Mouse (Mus musculus): ENCODE data around the gene Med27. TPM values are rescaled to one million over a fixed set of nuclear protein-coding genes. Genes with fewer than 3 reads are reported as not detected.
A peak's percentile ranks its signal among the peaks of the same experiment; 100 is the strongest.

Med27 gene
- polyA plus RNA-seq, 1 experiment from 2014 or later: 13.0 TPM

DNA sequence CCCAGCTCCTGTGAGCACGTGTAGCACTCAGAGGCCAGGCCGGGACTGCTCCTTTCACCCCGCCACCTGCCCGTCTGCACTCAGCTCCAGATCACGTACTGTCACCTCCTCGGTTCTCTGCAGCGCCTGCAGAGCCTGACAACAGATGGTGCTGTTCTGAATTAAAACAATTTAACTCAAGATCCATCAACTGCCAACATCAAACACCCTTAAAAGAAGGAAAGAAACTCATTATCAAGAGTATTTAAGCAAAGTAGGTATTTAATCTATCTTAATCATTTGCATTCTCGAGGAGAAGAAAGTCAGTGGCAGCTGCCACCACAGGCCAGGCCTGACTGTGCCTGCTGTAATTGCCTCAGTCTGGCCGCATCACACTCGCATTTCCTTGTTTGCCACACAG lies 38.8 kb downstream of the Med27 start:
- WGBS (ENCODE audit: insufficient replicate concordance): 78% methylated on average over 10 of the region's 10 CpGs
- no peak overlapping the region for H3K4me3 ChIP-seq (ENCODE audit: low read depth, low read length)
- ATAC-seq (no peak), DNase-seq (no peak)
- H3K9me3 ChIP-seq (ENCODE audit: low read length): no peaks in the 10 kb centered on the region
- no peak overlapping the region for H3K4me2 ChIP-seq (ENCODE audit: low read depth, low read length)
- H3K36me3 ChIP-seq (replicated peaks; ENCODE audit: insufficient read depth, low read length): no peaks in the 10 kb centered on the region
- no peaks in the 10 kb centered on the region for H3K27me3 ChIP-seq (ENCODE audit: insufficient read depth, low read length)
- peaks cover 7% of the 10 kb centered on the region; the same call in 1 of the 2 replicates for H3K4me1 ChIP-seq (ENCODE audit: insufficient read depth)
- no peak overlapping the region for H3K9ac ChIP-seq (replicated peaks)
- TF ChIP-seq EP300 (IDR thresholded peaks at IDR 0.05; ENCODE audit: low read depth) (no peak), CTCF (IDR thresholded peaks at IDR 0.05; ENCODE audit: low read depth) (no peak)
- H3K27ac ChIP-seq (ENCODE audit: low read depth): no peak overlapping the region

- Histone ChIP-seq H3K36me3 (replicated peaks; ENCODE audit: insufficient read depth, low read length) (no peaks in the 10 kb centered on the region), H3K9me3 (ENCODE audit: low read length) (no peaks in the 10 kb centered on the region), H3K4me3 (ENCODE audit: low read depth, low read length) (no peak overlapping the region), H3K27me3 (ENCODE audit: insufficient read depth, low read length) (no peaks in the 10 kb centered on the region), H3K27ac (ENCODE audit: low read depth) (0 out of 2 replicates have a peak overlapping the region, but pooled peaks have one; percentile 44), H3K4me2 (ENCODE audit: low read depth, low read length) (no peak overlapping the region), H3K4me1 (ENCODE audit: insufficient read depth) (peaks cover 7% of the 10 kb centered on the region; the same call in 1 of the 2 replicates), H3K9ac (replicated peaks) (no peak overlapping the region)
- 55% methylated on average over 2 of the region's 2 CpGs for WGBS (ENCODE audit: insufficient replicate concordance)
- no peak for TF ChIP-seq EP300 (IDR thresholded peaks at IDR 0.05; ENCODE audit: low read depth)
- TF ChIP-seq CTCF (IDR thresholded peaks at IDR 0.05; ENCODE audit: low read depth): no peak
- DNase-seq (no peak), ATAC-seq (peak; percentile 91)
Measured at GRCm38 (mm10) chr2:29387268-29387667, 40.6 kb downstream of the Med27 start.

GRCm38 (mm10) chr2:29388937-29389336 lies 42.3 kb downstream of the Med27 start:
- no peak overlapping the region for H3K27ac ChIP-seq (ENCODE audit: low read depth)
- no peaks in the 10 kb centered on the region for H3K27me3 ChIP-seq (ENCODE audit: insufficient read depth, low read length)
- H3K4me2 ChIP-seq (ENCODE audit: low read depth, low read length): no peak overlapping the region
- ATAC-seq (no peak), DNase-seq (no peak)
- no peaks in the 10 kb centered on the region for H3K36me3 ChIP-seq (replicated peaks; ENCODE audit: insufficient read depth, low read length)
- TF ChIP-seq EP300 (IDR thresholded peaks at IDR 0.05; ENCODE audit: low read depth): no peak
- TF ChIP-seq CTCF (IDR thresholded peaks at IDR 0.05; ENCODE audit: low read depth): no peak
- no peak overlapping the region for H3K9ac ChIP-seq (replicated peaks)
- H3K4me1 ChIP-seq (ENCODE audit: insufficient read depth): peaks cover 7% of the 10 kb centered on the region; the same call in 1 of the 2 replicates
- H3K9me3 ChIP-seq (ENCODE audit: low read length): no peaks in the 10 kb centered on the region
- WGBS (ENCODE audit: insufficient replicate concordance): 76% methylated on average over 7 of the region's 7 CpGs
- no peak overlapping the region for H3K4me3 ChIP-seq (ENCODE audit: low read depth, low read length)

- 74% methylated on average over 4 of the region's 4 CpGs for WGBS (ENCODE audit: insufficient replicate concordance)
Measured at GRCm38 (mm10) chr2:29391086-29391485, 44.5 kb downstream of the Med27 start.

GRCm38 (mm10) chr2:29391996-29392395 lies 45.4 kb downstream of the Med27 start:
- Histone ChIP-seq H3K4me1 (ENCODE audit: insufficient read depth) (peaks cover 4% of the 10 kb centered on the region; the same call in 1 of the 2 replicates), H3K4me2 (ENCODE audit: low read depth, low read length) (no peak overlapping the region), H3K4me3 (ENCODE audit: low read depth, low read length) (no peak overlapping the region), H3K9ac (replicated peaks) (no peak overlapping the region), H3K27ac (ENCODE audit: low read depth) (no peak overlapping the region), H3K9me3 (ENCODE audit: low read length) (no peaks in the 10 kb centered on the region), H3K27me3 (ENCODE audit: insufficient read depth, low read length) (no peaks in the 10 kb centered on the region), H3K36me3 (replicated peaks; ENCODE audit: insufficient read depth, low read length) (no peaks in the 10 kb centered on the region)
- no peak for ATAC-seq
- 73% methylated on average over 1 of the region's 1 CpGs for WGBS (ENCODE audit: insufficient replicate concordance)
- no peak for DNase-seq
- TF ChIP-seq CTCF (IDR thresholded peaks at IDR 0.05; ENCODE audit: low read depth) (no peak), EP300 (IDR thresholded peaks at IDR 0.05; ENCODE audit: low read depth) (no peak)

More at GRCm38 (mm10) chr2:29391086-29391485, 44.5 kb downstream of the Med27 start:
- no peak overlapping the region for H3K9ac ChIP-seq (replicated peaks)
- H3K27me3 ChIP-seq (ENCODE audit: insufficient read depth, low read length): no peaks in the 10 kb centered on the region
- ATAC-seq (no peak), DNase-seq (no peak)
- H3K27ac ChIP-seq (ENCODE audit: low read depth): no peak overlapping the region
- TF ChIP-seq CTCF (IDR thresholded peaks at IDR 0.05; ENCODE audit: low read depth) (no peak), EP300 (IDR thresholded peaks at IDR 0.05; ENCODE audit: low read depth) (no peak)
- peaks cover 7% of the 10 kb centered on the region; the same call in 1 of the 2 replicates for H3K4me1 ChIP-seq (ENCODE audit: insufficient read depth)
- H3K4me3 ChIP-seq (ENCODE audit: low read depth, low read length): no peak overlapping the region
- H3K36me3 ChIP-seq (replicated peaks; ENCODE audit: insufficient read depth, low read length): no peaks in the 10 kb centered on the region
- H3K9me3 ChIP-seq (ENCODE audit: low read length): no peaks in the 10 kb centered on the region
- H3K4me2 ChIP-seq (ENCODE audit: low read depth, low read length): no peak overlapping the region

DNA sequence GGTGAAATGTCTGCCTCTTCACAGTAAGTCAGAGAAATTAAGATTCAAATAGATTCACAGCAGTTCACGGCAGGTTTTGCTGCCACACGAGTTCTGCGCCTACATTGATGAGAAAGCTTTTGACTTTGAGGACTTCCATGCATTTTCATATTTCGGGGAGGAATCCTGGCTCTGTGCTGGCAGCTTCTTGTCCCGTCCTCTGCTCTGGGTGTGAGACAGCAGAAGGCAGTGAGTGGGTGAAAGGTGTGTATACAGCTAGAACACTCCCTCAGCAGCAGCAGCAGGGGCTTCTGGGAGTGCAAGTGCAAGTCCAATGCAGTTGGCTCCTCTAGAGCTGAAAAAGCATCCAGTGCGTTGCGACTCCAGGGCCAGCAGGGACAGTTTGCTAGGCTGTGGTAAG lies 53.6 kb downstream of the Med27 start:
- DNase-seq (no peak), ATAC-seq (no peak)
- Histone ChIP-seq H3K36me3 (replicated peaks; ENCODE audit: insufficient read depth, low read length) (no peaks in the 10 kb centered on the region), H3K9me3 (ENCODE audit: low read length) (no peaks in the 10 kb centered on the region), H3K4me1 (ENCODE audit: insufficient read depth) (peaks cover 6% of the 10 kb centered on the region; the same call in 1 of the 2 replicates), H3K4me3 (ENCODE audit: low read depth, low read length) (no peak overlapping the region), H3K4me2 (ENCODE audit: low read depth, low read length) (no peak overlapping the region), H3K9ac (replicated peaks) (no peak overlapping the region), H3K27ac (ENCODE audit: low read depth) (no peak overlapping the region), H3K27me3 (ENCODE audit: insufficient read depth, low read length) (no peaks in the 10 kb centered on the region)
- 90% methylated on average over 7 of the region's 7 CpGs for WGBS (ENCODE audit: insufficient replicate concordance)
- TF ChIP-seq CTCF (IDR thresholded peaks at IDR 0.05; ENCODE audit: low read depth) (no peak), EP300 (IDR thresholded peaks at IDR 0.05; ENCODE audit: low read depth) (no peak)

- no peaks in the 10 kb centered on the region for H3K9me3 ChIP-seq (ENCODE audit: low read length)
- no peaks in the 10 kb centered on the region for H3K36me3 ChIP-seq (replicated peaks; ENCODE audit: insufficient read depth, low read length)
- no peak overlapping the region for H3K4me3 ChIP-seq (ENCODE audit: low read depth, low read length)
- H3K27ac ChIP-seq (ENCODE audit: low read depth): no peak overlapping the region
- H3K4me2 ChIP-seq (ENCODE audit: low read depth, low read length): no peak overlapping the region
- ATAC-seq (no peak), DNase-seq (no peak)
- peaks cover 7% of the 10 kb centered on the region for H3K4me1 ChIP-seq (ENCODE audit: insufficient read depth)
- H3K27me3 ChIP-seq (ENCODE audit: insufficient read depth, low read length): no peaks in the 10 kb centered on the region
- no peak overlapping the region for H3K9ac ChIP-seq (replicated peaks)
- TF ChIP-seq EP300 (IDR thresholded peaks at IDR 0.05; ENCODE audit: low read depth) (no peak), CTCF (IDR thresholded peaks at IDR 0.05; ENCODE audit: low read depth) (no peak)
- WGBS (ENCODE audit: insufficient replicate concordance): 76% methylated on average over 3 of the region's 3 CpGs
Measured at GRCm38 (mm10) chr2:29400812-29401211, 54.2 kb downstream of the Med27 start.
